Mouse (Mus musculus) liver, embryonic 13.5 days (tissue): ENCODE data around the gene Rrp1. TPM values are rescaled to one million over a fixed set of nuclear protein-coding genes. Genes with fewer than 3 reads are reported as not detected.

Source experiments
- ATAC-seq: fragments of 200-750 bp; cut with Nextera tagmentation; 2 replicates; pipeline ENCODE4 v1.8.0; 2017; ENCODE audit warnings: low read depth, mild to moderate bottlenecking, moderate number of reproducible peaks, moderate library complexity
- DNase-seq: peaks from one replicate; pipeline ENCODE4 v3.0.0; 2022
- H3K27ac ChIP-seq: fragments of 300-500 bp; sonication (generic); 2 replicates; pipeline ENCODE4 v1.5.1; 2015; ENCODE audit warnings: moderate library complexity, mild to moderate bottlenecking, inconsistent platforms
- H3K27me3 ChIP-seq: fragments of 300-500 bp; sonication (generic); 2 replicates; pipeline ENCODE4 v1.6.1; 2015; ENCODE audit warnings: mild to moderate bottlenecking, inconsistent platforms
- H3K36me3 ChIP-seq: fragments of 300-500 bp; sonication (generic); 2 replicates; pipeline ENCODE4 v1.6.1; 2015; ENCODE audit warnings: mild to moderate bottlenecking, inconsistent platforms
- H3K4me1 ChIP-seq: fragments of 300-500 bp; sonication (generic); replicated peaks from 2 replicates; pipeline ENCODE4 v1.6.1; 2015; ENCODE audit warnings: inconsistent platforms
- H3K4me2 ChIP-seq: fragments of 300-500 bp; sonication (generic); 2 replicates; pipeline ENCODE4 v1.6.1; 2015; ENCODE audit warnings: inconsistent platforms, mild to moderate bottlenecking, moderate library complexity
- H3K4me3 ChIP-seq: fragments of 300-500 bp; sonication (generic); replicated peaks from 2 replicates; pipeline ENCODE4 v1.5.1; 2015; ENCODE audit warnings: mild to moderate bottlenecking, inconsistent platforms
- H3K9ac ChIP-seq: fragments of 300-500 bp; sonication (generic); 2 replicates; pipeline ENCODE4 v1.6.1; 2015; ENCODE audit warnings: mild to moderate bottlenecking, inconsistent platforms
- H3K9me3 ChIP-seq: fragments of 300-500 bp; sonication (generic); replicated peaks from 2 replicates; pipeline ENCODE4 v1.6.1; 2016; ENCODE audit warnings: inconsistent platforms
- WGBS: fragments of 180-500 bp; shearing (Covaris S2); methylation state at CpG from one replicate; pipeline ENCODE4 v1.1.7; 2015; ENCODE audit not compliant: insufficient replicate concordance; 5-methylcytosine and 5-hydroxymethylcytosine counted together
- microRNA-seq: library from miRNA; unstranded; fragments of <30 nt; microRNA quantifications from one replicate; pipeline ENCODE4, GENCODE M21; 2016
- polyA plus RNA-seq: library from polyadenylated mRNA; unstranded; fragments of >200 nt; fragmentation: Nextera tagmentation; extraction: Ambion mirVana; gene quantifications from 2 replicates; pipeline ENCODE4 v1.2.1, GENCODE M21; 2015

Rrp1 gene
- polyA plus RNA-seq, 1 experiment from 2014 or later: 160 TPM

DNA sequence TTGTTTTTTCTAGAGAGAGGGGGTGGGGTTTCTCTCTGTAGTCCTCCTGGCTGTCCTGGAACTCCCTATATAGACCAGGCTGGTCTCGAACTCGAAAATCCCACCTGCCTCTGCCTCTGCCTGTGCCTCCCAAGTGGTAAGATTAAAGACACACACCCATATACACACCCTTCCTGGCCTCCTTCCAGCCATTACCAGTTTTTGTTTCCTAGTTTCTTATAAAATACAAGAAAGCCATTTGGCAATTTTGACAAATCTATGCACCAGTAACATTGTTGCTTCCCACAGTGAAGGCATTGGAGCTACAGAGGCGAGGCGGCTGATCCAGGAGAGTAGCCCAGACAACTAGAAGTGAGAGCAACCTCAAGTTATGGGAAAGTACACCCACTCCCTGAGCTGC lies 54.6 kb downstream of the Rrp1 start:
- WGBS: 73% methylated on average over 4 of the region's 4 CpGs
- ATAC-seq (no peak), DNase-seq (no peak)

DNA sequence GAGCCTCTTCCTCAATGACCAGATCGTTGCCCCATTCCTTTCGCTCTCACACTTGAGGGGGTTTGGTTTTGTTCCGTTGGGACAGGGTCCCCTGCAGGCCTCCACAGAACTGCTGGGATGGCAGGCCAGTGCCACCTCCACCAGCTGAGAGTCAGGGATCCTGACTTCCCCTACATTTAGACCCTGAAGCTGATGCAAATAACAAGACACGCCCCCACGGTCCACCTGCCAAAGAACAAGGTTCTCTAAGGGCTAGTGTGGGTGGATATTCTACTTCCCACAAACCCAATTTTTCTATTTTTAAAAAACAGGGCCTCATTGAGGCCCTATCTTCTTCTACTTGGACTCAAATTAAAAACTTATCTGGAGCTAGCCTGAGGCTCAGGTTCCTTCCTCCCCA lies 55.1 kb downstream of the Rrp1 start:
- no peak for ATAC-seq
- Histone ChIP-seq H3K9me3 (no peaks in the 10 kb centered on the region), H3K4me2 (no peak overlapping the region), H3K27ac (no peak overlapping the region), H3K36me3 (no peaks in the 10 kb centered on the region), H3K27me3 (peaks cover 49% of the 10 kb centered on the region), H3K4me1 (peaks cover 9% of the 10 kb centered on the region), H3K9ac (no peak overlapping the region), H3K4me3 (no peak overlapping the region)
- WGBS: 66% methylated on average over 5 of the region's 5 CpGs
- no peak for DNase-seq

More for the DNA sequence above, 54.6 kb downstream of the Rrp1 start:
- Histone ChIP-seq H3K27me3 (peaks cover 48% of the 10 kb centered on the region), H3K9ac (no peak overlapping the region), H3K27ac (no peak overlapping the region), H3K4me2 (no peak overlapping the region), H3K4me3 (no peak overlapping the region), H3K9me3 (no peaks in the 10 kb centered on the region), H3K36me3 (no peaks in the 10 kb centered on the region), H3K4me1 (peaks cover 9% of the 10 kb centered on the region)

DNA sequence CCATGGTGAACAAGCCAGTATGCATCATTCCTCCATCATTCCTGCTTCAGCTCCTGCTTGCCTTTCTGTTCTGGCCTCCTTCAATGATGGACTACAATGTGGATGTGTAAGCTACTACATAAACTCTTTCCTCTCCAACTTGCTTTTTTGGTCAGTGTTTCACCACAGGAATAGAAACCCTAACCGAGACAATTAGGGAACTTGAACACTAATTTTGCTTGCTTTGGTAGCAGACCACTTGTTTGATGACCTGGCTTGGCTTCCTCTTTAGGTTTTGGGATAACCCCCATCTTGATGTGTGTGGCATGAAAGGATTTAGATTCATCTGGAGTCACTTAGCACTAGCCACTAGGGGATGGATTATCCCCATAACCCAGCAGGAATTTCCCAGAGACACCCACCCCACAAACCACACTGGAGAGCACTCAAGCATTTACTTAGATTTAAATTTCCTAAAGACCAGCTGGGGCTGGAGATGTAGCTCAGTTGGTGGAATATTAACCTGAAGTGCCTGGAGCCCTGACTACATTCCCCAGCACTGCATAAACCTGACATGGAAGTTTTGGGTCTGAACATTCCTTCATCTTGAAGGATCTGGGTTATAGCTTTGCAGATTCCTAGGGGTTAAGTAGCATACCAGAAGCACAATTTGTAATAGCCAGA lies 56.8 kb downstream of the Rrp1 start:
- Histone ChIP-seq H3K4me2 (no peak overlapping the region), H3K9ac (no peak overlapping the region), H3K27ac (no peak overlapping the region), H3K4me1 (peaks cover 23% of the 10 kb centered on the region), H3K36me3 (no peaks in the 10 kb centered on the region), H3K4me3 (no peak overlapping the region), H3K9me3 (no peaks in the 10 kb centered on the region), H3K27me3 (peaks cover 61% of the 10 kb centered on the region)
- ATAC-seq (no peak), DNase-seq (no peak)
- WGBS: 14% methylated on average over 1 of the region's 1 CpGs

DNA sequence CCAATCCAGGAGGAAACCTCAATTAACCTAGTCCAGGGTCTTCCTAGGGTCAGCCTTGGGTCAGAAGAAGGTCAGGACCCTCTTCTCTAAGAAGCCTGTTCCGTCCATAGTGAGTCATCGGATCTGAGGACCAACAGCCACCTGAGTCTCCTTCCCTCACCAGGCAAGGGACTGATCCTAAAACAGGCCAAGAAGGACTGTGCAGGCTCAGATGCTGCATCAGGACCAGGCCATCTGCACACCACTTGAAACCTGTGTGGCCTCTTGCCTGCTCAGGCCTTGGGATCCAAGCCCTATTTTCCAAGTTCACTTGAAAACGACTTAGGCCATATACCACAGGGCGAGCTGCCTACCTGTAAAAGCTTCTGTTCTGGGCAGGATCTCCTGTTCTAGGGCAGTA lies 59.6 kb downstream of the Rrp1 start:
- WGBS: 61% methylated on average over 4 of the region's 4 CpGs
- Histone ChIP-seq H3K9me3 (no peaks in the 10 kb centered on the region), H3K4me1 (peaks cover 29% of the 10 kb centered on the region), H3K27ac (no peak overlapping the region), H3K9ac (no peak overlapping the region), H3K4me3 (no peak overlapping the region), H3K27me3 (peaks cover 75% of the 10 kb centered on the region), H3K4me2 (no peak overlapping the region), H3K36me3 (no peaks in the 10 kb centered on the region)
- ATAC-seq: no peak
- DNase-seq: no peak

DNA sequence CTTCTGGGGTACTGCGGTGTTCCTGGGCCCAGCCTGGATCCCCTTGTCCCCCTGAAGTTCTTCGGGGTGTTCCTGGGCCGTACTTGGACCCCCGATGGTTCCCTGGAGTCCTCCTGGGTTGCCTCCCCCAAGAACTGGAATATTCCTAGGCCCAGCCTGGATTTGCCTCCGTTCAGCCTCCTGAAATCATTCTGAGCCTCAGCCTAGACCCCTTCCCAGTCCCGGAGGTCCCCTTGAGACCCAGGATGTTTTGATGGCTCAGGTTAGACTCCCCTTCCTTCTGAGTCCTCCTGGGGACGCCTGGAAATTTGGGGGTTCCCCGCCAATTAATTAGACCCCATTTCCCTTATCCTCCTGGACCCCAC lies 60.2 kb downstream of the Rrp1 start:
- peaks cover 24% of the 10 kb centered on the region for H3K4me1 ChIP-seq
- peak overlapping the region; percentile 75 for H3K4me3 ChIP-seq
- no peak overlapping the region for H3K27ac ChIP-seq
- DNase-seq (no peak), ATAC-seq (no peak)
- no peaks in the 10 kb centered on the region for H3K9me3 ChIP-seq
- H3K9ac ChIP-seq: peak overlapping the region; percentile 83
- H3K4me2 ChIP-seq: peak overlapping the region; percentile 88
- H3K36me3 ChIP-seq: no peaks in the 10 kb centered on the region
- peaks cover 77% of the 10 kb centered on the region for H3K27me3 ChIP-seq
- 30% methylated on average over 8 of the region's 8 CpGs for WGBS

DNA sequence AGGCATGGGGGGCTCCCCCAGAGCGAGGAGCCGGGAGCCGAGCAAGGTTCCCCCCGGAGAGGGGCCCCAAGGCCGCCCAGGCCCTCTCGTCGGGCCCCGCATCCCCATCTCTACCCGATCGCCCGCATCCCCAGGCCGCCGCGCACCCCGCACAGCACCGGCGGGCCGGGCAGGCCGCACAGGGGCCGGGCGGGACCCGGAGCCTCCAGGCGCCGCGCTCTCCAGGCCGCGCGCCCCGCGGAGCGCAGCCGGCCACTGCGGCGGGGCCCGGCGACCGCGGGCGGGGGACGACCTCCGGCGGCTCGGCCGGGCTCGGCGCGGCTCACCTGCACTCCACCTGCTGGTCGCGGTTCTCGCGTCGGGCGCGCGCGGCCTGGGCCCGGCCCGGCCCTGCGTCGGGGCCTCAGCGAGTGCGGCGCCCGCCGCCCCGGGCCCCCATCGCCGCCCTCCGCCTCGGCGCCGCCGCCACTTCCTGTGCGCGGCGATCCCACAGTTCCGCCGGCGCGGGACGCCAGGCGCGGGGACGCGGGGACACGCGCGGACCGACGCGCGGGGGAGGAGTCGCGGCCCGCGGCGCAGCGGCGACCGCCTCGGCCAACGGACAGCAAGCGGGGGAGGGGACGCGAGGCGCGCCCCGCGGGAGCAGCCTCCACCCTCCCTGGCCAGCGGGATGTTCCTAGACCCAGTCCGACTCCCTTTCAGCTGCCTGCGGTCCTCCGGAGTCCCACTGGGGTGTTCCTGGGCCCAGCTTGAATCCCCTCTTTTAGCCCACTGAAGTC lies 60.8 kb downstream of the Rrp1 start, which contains the start of gene Agpat3:
Agpat3 (minus strand) TSS at position 603 of the 779 bp plus-strand sequence.
- Histone ChIP-seq H3K9ac (peak within 1 kb of the TSS; percentile 83), H3K27me3 (peaks cover 82% of the 10 kb centered on the region), H3K36me3 (no peaks in the 10 kb centered on the region), H3K9me3 (no peaks in the 10 kb centered on the region), H3K27ac (peak within 1 kb of the TSS; percentile 23; the same call in 1 of the 2 replicates), H3K4me2 (peak within 1 kb of the TSS; percentile 88), H3K4me3 (peak within 1 kb of the TSS; percentile 75), H3K4me1 (peaks cover 23% of the 10 kb centered on the region)
- ATAC-seq (peak; percentile 69), DNase-seq (no peak)
- WGBS: under 1% methylated on average over 106 of the region's 113 CpGs

DNA sequence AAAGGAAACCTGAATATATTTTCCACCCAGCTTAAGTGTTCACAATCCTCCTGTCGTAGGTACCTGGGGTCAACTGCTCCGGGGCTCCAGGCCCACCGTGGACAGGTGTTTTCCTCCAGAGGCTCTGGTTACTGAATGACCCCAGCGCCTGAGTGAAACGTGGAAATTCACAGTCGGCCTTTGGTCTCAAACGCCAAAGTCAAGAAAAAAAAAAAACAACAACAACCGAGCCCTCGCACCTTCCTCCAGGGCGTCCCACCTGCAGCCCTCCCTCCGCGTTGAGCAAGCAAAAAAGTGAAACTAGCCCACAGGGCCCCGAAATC lies 61.3 kb downstream of the Rrp1 start:
- peaks cover 79% of the 10 kb centered on the region for H3K27me3 ChIP-seq
- peaks cover 23% of the 10 kb centered on the region for H3K4me1 ChIP-seq
- ATAC-seq (no peak), DNase-seq (no peak)
- peak overlapping the region; percentile 75 for H3K4me3 ChIP-seq
- no peaks in the 10 kb centered on the region for H3K9me3 ChIP-seq
- WGBS: 6% methylated on average over 13 of the region's 13 CpGs
- peak overlapping the region; percentile 83 for H3K9ac ChIP-seq
- peak overlapping the region; percentile 23; the same call in 1 of the 2 replicates for H3K27ac ChIP-seq
- no peaks in the 10 kb centered on the region for H3K36me3 ChIP-seq
- peak overlapping the region; percentile 88 for H3K4me2 ChIP-seq

DNA sequence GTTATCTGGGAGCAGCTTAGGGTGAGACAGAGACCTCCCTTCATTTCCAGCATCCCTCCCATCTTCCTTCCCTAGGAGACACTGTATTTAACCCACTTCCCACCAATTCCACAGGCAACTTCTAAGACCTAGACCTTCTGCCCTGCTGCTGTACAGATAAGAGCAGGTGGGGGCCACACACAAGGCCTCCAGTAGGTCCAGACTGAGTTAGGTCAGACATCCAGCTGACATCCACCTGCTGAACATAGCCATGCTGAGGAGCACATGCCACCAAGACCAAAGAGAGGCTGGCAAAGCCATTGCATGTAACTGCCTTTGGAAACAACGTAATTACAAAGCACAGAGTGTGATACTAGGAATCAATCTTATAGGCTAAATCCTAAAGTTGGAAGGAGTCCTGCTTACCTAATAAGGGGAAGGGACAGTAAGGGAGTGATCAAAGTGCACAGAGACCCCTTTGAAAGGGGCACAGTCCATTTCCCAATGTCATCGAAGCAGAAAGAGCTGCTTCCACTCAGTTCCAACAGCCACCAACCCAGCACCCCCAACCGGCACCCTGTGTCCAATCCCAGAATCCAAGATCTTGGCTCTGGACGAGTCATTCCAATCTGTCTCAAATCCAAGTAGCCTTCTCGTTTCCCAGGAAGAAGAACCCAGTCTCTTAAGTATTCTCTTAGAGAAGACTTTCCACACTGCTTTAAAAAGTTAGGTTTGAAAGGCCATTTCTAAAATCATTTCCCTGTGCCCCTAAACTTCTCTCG lies 61.9 kb downstream of the Rrp1 start:
- ATAC-seq (no peak), DNase-seq (no peak)
- H3K36me3 ChIP-seq: no peaks in the 10 kb centered on the region
- no peaks in the 10 kb centered on the region for H3K9me3 ChIP-seq
- 0 out of 2 replicates have a peak overlapping the region, but pooled peaks have one; percentile 7 for H3K27ac ChIP-seq
- H3K27me3 ChIP-seq: peaks cover 76% of the 10 kb centered on the region
- peaks cover 26% of the 10 kb centered on the region for H3K4me1 ChIP-seq
- 42% methylated on average over 6 of the region's 6 CpGs for WGBS
- peak overlapping the region; percentile 83 for H3K9ac ChIP-seq
- peak overlapping the region; percentile 88 for H3K4me2 ChIP-seq
- peak overlapping the region; percentile 75 for H3K4me3 ChIP-seq

Small RNAs within 50 kb of the gene (microRNA-seq; reads per million reads assigned to microRNA genes)
- gene Mir6410: not detected
- not detected for gene Mir6907
- 0.88 reads per million for gene Mir6908

Other genes with a start within 250 kb of the Rrp1 start
- 17.5 and 18.6 TPM in 2 replicates for gene D10Jhu81e, start 243.3 kb downstream of the Rrp1 start, polyA plus RNA-seq
- gene Pwp2, start 227.9 kb downstream of the Rrp1 start, polyA plus RNA-seq: 16.6 and 18.9 TPM in 2 replicates
- 15.6 and 15.8 TPM in 2 replicates for gene Trappc10, start 168.4 kb downstream of the Rrp1 start, polyA plus RNA-seq
- 18.1 and 19.5 TPM in 2 replicates for gene Agpat3, start 60.6 kb downstream of the Rrp1 start, polyA plus RNA-seq
- 97.6 and 107 TPM in 2 replicates for gene Cstb, start 12.6 kb upstream of the Rrp1 start, polyA plus RNA-seq
- 5.8 and 7.0 TPM in 2 replicates for gene Pdxk, start 51.9 kb upstream of the Rrp1 start, polyA plus RNA-seq
- gene Olfr1358, start 104.4 kb upstream of the Rrp1 start, polyA plus RNA-seq: not detected in 2 replicates
- 16.7 and 17.4 TPM in 2 replicates for gene Ilvbl, start 161.3 kb upstream of the Rrp1 start, polyA plus RNA-seq
- 1.8 TPM in 2 replicates for gene Syde1, start 178.9 kb upstream of the Rrp1 start, polyA plus RNA-seq
- not detected in 2 replicates for gene Olfr1357, start 205.0 kb upstream of the Rrp1 start, polyA plus RNA-seq